Mouse (Mus musculus) megakaryocyte-erythroid progenitor cell, adult 5-6 weeks (primary cell): ENCODE results near the gene Mmgt2. TPM values are rescaled to one million over a fixed set of nuclear protein-coding genes. Genes with fewer than 3 reads are reported as not detected.
A peak's percentile ranks its signal among the peaks of the same experiment; 100 is the strongest.

ENCODE experiments used
- ATAC-seq: replicated peaks from 2 replicates; pipeline ENCODE4 v1.8.0; 2016; ENCODE audit warnings: mild to moderate bottlenecking, inconsistent platforms; ENCODE audit not compliant: severe bottlenecking, poor library complexity, low FRiP score, low TSS enrichment
- total RNA-seq, 2 experiments: library from RNA; stranded (forward) in 1 of 2; stranded (reverse) in 1 of 2; fragments of 200-1000, 215-1000 nt in 1 of 2; fragments of >200 nt in 1 of 2; fragmentation: Nextera tagmentation in 1 of 2; gene quantifications; 2 replicates each; pipeline ENCODE4 v1.2.3; 2014 to 2017

Gene Mmgt2
- total RNA-seq (2014; fragmentation: Nextera tagmentation) (16.4 and 29.7 TPM in 2 replicates), total RNA-seq (2017) (9.1 and 14.8 TPM in 2 replicates)

GRCm38 (mm10) chr11:62648591-62649391 lies at the start of gene Mmgt2:
Gene Mmgt2 (plus strand): TSS chr11:62648664.
- ATAC-seq, result peak; percentile 80

- ATAC-seq, result no peak
Observed at GRCm38 (mm10) chr11:62601732-62602618, 46.5 kb upstream of the Mmgt2 start.

GRCm38 (mm10) chr11:62602619-62603311 lies 45.7 kb upstream of the Mmgt2 start:
- peak; percentile 77 for ATAC-seq

GRCm38 (mm10) chr11:62603312-62604056 lies 45.0 kb upstream of the Mmgt2 start:
- no peak for ATAC-seq

GRCm38 (mm10) chr11:62604123-62604706 lies 44.2 kb upstream of the Mmgt2 start:
- no peak for ATAC-seq

GRCm38 (mm10) chr11:62604886-62605618 lies 43.4 kb upstream of the Mmgt2 start:
- ATAC-seq, result no peak

GRCm38 (mm10) chr11:62605619-62606298 lies 42.7 kb upstream of the Mmgt2 start:
- ATAC-seq, result no peak

GRCm38 (mm10) chr11:62606299-62607169 lies 41.9 kb upstream of the Mmgt2 start:
- peak; percentile 7 for ATAC-seq

- no peak for ATAC-seq
Observed at GRCm38 (mm10) chr11:62607170-62607951, 41.1 kb upstream of the Mmgt2 start.

GRCm38 (mm10) chr11:62607952-62608201 lies 40.6 kb upstream of the Mmgt2 start:
- ATAC-seq, result no peak

- 0 out of 2 replicates have a peak, but pooled peaks have one; percentile 5 for ATAC-seq
Observed at GRCm38 (mm10) chr11:62608826-62609675, 39.4 kb upstream of the Mmgt2 start.

- ATAC-seq, result no peak
Observed at GRCm38 (mm10) chr11:62610304-62610703, 38.2 kb upstream of the Mmgt2 start.

- ATAC-seq, result no peak
Observed at GRCm38 (mm10) chr11:62612604-62613003, 35.9 kb upstream of the Mmgt2 start.

GRCm38 (mm10) chr11:62613657-62614365 lies 34.7 kb upstream of the Mmgt2 start:
- peak; percentile 88 for ATAC-seq
